Mouse (Mus musculus): ENCODE results near the gene Psmb3.

Psmb3 gene

DNA sequence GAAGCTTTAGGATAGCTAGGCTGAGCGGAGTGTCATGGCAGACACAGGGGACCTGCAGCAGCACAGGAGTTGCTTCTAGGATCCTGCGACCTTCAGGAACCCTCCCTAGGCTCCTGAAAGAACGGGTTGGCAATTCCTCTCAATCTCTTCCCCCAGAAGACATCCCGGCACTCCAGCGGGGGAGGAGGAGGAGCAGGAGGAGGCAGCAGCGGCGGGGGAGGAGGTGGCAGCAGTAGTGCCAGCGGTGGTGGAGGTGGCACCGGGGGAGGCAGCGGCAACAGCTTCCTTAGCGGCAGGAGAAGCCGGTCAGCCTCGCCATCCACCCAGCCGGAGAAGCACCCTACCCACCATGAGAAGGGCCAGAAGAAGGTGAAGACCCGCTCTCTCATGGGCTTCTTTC, 33.9 kb upstream of the Psmb3 start:
- DNase-seq = no peak

DNA sequence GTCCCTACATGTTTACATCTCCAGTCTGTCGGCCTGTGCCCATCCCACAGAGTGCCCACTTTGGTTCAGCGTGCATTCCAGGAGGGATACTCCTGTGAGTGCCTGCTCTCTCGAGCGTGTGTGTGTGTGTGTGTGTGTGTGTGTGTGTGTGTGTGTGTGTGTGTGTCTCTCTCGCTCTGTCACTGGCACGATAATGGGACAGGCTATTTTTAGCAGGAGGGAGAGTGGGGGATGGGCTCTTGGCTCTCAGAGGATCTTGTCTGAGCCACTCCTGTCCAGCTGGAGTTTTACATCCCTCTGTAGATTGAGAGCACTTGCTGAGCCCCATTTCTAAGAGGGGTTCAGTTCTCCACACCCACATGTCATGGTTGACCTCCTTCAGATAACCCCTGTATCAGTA, 33.4 kb upstream of the Psmb3 start:
- DNase-seq = peak; percentile 75

DNA sequence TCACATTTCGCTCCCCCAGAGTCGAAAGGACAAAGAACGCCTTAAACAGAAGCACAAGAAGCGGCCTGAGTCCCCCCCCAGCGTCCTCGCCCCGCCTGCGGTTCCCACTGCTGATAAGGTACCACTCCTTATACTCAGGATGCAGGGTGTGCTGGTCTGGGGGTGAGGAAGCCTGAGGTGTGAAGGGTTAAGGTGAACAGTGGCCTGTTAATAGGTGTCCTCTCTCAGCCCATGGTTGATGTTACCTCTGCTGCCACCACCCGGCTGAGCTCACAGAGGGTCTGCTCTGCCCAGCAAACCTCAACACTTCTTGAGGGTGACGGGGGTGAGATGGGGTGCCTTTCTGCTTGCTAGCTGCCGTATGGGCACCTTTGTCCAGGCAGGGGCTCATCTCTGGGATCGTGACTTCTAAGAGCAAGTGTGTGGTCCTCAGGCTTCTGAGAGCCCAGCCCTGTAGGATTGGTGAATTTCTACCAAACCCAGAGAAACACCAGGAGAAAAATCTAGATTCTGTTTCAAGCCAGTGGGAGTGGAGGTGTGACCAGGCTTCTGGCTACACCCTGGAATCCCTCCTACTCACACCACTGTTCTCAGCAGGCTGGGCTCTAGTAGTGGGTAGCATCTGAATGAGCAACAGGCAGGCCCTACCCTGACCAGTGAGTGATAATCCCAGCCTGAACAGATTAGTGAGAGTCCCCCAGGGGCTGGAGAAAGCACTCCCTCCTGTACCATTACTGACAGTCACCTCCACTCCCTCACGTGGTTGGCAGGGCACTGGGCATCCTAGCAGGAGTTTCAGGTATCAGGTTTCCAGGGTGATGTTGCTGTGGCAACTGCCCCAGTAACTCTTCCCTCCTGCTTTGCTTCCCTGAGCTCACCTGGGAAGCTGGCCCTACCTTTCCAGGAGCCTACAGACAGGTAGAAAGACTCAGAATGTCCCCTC, 32.7 kb upstream of the Psmb3 start:
- no peak for DNase-seq

DNA sequence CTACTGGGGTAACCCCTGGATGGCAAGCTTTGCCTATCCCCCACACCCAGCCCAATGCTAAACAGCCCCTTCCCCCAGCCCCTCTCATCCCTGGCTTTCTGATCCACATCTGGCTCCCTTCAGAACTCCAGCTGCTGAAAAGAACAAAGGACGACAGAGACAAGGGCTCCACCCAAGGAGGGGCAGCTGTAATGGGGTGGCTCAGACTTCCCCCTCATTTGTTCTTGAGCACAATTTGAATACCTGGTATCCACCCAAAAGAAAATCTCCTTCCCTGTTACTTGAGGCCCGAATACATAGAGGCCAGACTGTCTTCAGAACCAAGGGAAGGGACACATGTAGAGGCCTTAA, 32.0 kb upstream of the Psmb3 start:
- DNase-seq = no peak

DNA sequence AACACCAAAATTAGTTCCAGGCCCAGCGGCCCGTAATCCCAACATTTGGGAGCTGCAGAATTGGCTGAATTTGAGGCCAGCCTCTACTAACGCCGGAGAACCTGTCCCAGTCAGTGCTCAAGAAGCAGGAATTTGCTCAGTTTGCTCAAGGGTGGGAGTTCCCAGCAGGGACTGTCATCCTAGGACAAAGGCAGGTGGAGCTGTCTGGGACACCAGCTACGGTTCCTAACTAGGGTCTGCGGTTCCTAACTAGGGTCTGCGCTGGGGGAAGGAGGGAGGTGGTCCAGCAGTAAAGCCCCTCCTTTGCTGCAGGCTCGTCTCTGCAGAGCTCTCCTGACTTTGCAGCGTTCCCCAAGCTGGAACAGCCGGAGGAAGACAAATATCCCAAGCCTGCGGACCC, 30.1 kb upstream of the Psmb3 start:
- DNase-seq = no peak

DNA sequence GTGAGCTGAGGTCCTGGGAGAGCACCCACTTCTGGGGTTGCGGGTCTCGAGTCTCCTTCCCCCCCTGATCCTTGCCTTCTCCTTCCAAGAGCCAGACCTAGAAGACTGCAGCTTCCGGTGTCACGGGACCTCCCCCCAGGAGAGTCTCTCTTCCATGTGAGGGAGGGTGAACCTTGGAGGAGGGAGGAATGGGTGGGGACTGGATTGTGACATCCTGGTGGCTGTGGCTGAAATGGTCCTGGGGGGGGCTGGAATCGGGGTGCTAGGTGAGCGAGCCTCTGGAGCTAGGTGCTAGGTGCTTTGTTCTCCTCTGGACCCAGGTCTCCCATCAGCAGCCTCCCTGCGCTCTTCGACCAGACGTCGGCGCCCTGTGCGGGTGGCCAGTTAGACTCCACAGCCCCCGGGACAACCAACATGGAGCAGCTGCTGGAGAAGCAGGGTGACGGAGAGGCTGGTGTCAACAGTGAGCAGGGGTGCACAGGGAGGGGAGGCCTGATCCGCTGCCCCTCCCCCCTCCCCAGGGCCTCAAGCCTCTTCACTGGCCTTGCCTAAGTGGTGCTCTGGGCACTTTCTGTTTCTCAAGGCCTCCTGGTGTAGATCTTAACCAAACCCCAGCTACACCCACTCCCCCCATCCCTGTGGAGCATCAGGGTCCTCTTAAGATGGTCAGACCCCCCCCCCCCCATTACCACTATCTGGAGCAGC, 27.0 kb upstream of the Psmb3 start:
- peak; percentile 61 for DNase-seq

DNA sequence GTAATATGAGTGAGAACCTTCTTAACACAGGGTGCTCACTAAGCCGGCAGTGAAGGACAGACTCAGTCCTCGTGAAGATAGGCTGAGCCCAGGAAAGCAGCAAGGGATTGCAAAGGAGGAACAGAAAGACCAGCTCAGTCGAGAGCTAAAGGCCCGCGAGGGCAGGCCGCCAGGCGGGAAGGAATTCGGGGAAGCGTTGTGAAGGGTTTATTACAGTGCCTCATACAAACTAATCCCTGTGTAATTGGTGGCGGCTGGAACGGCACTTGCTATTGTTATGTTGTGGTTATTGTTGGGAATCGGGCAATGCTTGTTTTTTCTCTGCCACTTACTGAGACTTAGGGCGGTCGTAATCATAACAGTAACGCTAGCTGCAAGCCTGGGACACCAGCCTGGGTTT, 25.8 kb upstream of the Psmb3 start:
- no peak for DNase-seq

DNA sequence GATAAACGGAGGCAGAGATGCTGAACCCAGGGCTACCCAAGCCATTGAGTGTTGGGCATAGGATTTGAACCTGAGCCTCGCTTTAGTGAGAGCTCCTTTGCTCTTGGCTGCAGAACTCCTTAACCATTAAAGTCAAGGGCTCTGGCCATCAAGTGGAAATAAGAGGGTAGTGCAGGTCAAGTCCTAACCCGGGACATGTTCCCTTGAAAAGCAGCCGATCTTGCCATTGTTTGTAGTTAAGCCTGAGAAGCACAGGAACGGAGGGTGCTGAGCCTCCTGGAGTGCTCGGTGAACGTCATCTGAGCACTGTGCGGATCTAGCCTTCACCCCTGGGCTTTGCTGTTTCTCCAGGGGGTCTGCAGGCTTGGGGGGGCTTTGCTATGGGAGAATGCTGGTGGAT, 25.4 kb upstream of the Psmb3 start:
- DNase-seq = peak; percentile 68

DNA sequence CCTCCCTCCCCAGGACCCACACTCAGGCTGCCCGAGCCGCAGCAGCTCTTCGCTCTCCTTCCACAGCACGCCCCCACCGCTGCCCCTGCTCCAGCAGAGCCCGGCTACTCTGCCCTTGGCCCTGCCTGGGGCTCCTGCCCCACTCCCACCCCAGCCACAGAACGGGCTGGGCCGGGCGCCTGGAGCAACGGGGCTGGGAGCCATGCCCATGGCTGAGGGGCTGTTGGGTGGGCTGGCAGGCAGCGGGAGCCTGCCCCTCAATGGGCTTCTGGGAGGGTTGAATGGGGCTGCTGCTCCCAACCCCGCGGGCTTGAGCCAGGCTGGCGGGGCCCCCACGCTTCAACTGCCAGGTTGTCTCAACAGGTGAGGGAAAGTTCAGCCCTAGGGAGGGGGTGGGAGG, 24.9 kb upstream of the Psmb3 start:
- no peak for DNase-seq

DNA sequence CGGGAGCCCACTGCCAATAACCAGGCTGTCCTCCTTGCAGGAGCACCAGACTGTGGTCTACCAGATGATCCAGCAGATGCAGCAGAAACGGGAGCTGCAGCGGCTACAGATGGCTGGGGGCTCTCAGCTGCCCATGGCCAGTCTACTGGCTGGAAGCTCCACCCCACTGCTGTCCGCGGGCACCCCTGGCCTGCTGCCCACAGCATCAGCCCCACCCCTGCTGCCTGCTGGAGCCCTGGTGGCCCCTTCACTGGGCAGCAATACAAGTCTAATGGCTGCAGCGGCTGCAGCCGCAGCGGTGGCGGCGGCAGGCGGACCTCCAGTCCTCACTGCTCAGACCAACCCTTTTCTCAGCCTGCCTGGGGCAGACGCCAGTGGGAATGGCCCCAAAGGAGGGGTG, 22.8 kb upstream of the Psmb3 start:
- no peak for DNase-seq

DNA sequence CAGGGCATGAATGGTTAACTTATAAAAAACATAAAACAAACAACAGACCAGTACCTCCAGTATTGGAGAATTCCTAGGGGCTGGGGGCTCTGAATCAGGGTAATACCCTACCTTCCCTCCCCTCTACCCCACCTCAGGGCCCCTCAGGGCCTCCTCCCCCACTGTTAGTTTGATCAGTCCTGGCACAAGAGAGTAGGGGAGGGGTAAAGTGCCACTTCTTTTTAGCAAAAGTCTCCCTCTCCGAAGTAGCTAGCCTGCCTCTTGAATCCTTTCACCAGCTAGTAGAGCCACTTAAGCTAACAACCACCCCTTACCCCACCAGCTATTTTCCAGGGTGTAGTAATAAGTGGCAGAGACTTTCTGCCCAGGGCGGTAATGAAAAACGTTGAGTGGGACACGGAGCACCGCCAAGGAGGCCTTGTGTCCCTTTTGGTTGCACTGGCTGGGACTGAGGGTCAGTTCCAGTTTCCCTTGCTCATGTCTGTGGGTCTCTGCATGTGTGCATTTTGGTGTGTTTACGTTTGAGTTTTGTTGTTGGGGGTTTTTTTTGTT, 20.6 kb upstream of the Psmb3 start:
- DNase-seq = peak; percentile 80

DNA sequence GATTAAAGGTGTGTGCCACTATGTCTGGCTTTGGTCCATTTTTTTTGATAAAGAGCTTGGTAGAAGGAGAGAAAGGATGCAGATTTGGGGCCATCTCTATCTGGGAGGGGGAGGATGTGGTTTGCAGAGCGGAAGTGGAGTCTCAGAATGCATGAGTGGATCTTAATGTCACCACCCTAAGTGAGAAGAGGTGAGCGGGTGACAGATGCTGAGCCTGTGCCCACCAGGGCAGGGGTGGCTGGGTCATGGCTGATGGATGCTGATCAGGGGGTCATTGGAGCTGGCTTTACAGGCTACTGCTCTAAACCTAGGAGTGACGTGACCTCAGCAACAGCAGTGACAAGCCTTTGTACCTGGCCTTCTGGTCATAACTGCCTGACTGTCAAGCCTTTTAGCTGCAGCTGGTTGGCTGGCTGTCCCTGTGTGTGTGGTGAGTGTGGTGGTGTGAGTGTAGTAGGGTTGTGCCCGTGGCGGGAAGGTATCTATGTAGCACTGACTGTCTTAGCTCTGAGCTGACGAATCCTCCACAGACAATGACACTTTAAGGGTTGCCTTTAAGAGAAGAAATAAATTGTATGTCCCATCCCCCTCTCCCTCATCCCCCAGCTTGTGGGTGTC, 19.0 kb upstream of the Psmb3 start:
- no peak for DNase-seq

DNA sequence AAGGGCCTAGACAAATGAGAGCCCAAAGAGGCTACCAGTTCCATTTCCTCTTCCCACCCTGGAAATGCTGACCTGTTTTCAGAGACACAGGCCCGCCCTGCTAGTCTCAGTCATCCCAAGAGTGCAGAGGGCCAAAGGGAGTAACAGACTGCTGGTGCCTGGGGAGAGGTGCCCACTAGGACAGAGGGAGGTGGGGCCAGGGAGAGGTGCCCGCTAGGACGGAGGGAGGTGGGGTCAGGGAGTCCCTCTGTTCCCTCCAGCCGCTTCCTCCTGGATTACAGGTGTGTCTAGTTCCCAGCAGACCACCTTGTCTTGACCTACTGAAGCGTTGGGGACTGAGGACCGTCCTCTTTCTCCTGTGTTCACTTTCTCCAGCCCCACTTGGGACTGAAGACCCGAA, 18.4 kb upstream of the Psmb3 start:
- DNase-seq = no peak

DNA sequence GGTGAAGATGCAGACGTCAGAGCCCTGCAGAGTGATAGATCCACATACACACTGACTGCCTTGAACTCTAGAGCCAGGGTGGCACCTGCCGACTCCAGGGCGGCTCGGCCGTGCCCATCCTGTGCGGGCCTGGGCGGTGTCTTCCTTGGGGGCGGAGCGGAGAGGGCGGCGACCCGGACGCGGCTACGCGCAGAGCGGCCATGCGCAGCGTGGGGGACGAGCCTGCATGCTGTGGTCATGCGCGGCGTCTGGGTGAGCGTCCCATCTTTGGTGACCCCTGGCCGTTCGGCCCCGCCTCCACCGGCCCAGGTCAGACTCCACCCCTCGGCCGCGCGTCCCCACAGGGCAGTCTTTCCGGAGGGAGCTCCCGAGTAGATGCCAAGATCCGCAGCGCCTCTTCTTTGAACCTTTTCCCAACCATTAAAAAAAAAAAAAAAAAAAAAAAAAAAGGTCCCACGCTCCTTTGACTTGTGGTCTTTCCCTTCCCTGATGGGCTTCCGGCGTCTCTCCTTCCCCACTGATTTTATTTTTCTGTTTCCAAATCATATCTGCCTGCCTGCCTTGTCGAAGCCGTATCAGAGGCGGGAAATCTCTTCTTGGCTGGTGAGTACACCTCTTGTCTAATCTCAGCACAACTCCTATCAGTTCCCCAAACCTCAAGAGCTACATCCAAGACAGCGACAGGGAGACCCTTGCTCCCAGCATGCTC, 17.4 kb upstream of the Psmb3 start, which contains the start of gene Cisd3:
Gene Cisd3, plus strand, starts transcription at position 214 of the 709 bp plus-strand sequence.
- peak; percentile 98 for DNase-seq

DNA sequence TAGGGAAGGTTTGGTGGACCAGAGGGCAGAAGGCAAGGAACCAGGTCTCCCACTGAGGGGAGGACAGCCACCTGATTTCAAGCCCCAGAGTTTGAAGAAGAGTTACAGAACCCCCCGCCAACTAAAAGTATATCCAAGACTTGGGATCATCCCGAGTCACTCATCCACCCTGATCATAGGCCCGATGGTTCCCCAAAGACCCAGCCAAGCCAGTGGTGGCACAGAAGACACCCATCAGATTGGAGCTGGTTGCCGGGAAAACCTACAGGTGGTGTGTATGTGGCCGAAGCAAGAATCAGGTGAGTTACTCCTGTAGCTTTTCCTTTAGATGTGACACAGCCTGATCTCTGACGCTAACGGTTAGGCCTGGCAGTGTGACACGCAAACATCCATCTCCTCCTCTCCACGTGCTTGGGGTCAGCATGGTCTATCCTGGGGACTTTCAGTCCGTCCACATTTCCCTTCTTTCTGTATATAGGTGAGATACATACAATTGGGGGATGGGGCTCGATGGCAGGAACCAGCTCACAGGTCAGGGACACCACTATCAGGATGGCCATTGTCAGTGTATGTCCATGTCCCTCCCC, 16.8 kb upstream of the Psmb3 start:
- no peak for DNase-seq

DNA sequence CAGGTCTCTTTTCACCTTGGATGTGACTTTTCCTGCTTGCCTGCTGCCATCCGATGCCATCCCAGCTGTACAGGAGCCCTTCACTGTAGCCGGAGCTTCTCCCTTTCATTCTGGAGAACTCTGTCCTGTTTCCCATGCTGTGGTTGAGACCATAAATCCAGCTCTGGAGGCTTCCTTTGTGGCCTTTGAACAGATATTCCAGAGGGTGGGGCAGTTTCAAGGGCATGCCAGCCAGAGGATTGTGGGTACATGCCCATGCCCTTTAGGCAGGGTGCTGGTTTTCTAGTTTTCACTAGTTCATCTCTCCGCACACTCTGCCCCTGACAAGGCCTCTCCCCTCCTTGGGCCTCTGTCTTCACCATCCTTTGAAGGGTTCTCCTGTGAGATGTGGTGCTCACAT, 16.1 kb upstream of the Psmb3 start:
- no peak for DNase-seq

DNA sequence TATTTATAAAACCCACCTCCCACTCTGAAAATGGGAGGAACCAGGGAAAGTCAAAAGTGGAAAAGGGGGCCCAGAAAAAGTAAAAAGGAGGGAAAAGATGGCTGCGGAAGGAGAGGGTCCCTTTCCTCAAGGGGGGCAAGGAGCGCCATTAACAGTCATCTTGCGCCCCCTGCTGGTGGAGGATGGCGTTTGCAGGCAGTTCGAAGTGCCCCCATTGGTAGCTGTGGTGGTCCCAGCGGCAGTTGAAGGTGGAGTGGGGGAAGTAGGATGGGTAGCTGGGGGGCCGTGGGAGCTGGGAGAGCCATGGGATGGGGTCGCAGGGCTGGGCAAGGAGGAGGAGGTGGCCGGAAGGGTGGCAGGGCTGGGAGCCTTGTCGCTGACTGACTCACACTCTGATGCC, 13.3 kb upstream of the Psmb3 start:
- peak; percentile 69 for DNase-seq

DNA sequence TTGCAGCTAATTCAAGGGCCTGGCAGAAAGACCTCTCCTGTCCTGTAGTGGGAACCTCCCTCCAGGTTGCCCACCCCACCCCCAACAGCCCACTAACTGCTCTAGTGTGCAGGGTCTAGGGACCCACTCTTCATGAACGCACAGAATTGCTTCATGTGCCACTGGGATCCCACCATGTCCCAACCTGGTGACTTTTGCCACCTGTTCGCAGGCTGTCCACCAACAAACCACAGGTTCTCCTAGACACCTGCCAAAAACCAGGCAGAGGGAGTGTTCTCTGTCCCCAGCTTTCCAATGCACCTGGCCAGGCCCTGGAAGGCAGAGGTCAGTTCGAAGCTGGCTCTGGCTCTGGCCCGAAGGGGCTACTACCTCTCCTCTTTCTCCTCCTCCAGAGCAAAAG, 8.8 kb upstream of the Psmb3 start:
- DNase-seq = no peak

DNA sequence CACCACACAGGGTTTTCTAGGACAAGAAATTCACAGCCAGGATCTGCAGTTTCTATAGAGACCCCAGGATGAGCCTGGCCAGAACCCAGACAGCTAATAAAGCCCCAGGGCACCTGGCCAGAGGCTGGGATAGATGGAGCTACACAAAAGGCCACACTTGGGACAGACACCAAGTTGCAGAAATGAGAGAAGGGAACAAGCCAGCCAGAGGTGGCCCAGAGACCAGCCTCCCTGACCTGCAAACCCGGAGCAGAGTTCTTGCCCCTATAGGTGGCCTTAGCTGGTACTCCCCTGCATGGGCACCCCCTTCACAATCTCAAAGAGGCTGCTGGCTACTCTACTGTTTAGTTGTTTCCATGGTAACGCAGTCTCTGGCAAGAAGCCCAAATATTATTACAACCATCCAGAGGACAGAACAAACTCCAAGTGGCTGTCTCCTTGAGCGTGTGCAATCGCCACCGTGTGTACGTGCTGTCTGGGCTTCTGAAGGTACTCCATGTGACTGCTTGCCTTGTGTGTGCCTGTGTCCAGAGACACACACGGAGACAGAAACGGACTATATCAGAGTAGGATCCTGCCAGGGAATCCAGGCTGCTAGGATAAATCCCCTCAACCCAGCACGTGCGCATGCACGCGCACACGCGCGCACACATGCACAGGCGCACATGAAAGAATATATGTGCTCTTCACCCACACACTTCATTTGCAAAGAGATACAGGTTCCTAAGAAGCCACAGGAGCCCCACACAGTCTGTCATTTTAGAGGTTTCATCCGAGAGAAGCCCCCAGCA, 8.1 kb upstream of the Psmb3 start:
- peak; percentile 88 for DNase-seq

DNA sequence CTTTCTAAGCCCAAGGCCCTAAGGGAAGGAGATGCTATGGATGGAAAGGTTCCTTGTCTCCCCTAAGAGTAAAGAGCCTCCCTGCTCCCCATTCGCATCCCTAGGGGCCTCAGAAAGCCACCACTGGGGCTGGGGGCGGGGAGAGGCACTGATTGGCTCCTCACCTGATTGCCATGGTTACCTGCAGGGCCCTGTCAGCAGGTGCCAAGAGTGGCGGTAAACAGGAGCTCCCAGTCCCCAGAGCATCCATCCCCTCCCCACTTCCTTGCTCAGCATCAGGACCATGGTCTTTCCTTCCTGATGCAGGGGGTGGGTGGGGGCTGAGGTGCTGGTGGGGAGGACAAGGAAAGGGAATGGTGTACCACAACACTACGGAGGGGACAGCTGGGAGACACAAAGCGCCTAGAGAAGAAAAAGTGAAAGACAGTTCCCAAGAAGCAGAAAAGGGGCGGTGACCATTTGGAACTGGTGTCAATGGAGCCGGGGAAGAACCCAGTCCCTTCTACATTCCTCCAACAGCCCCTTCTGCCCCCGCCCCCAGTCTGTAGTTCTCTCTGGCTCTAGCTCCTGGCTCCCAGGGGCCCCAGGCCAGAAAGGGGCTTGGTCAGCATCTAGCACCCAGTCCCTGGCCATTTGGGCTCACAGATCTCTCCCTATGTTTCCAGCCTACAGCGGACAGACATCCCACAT, 7.3 kb upstream of the Psmb3 start:
- DNase-seq = no peak

DNA sequence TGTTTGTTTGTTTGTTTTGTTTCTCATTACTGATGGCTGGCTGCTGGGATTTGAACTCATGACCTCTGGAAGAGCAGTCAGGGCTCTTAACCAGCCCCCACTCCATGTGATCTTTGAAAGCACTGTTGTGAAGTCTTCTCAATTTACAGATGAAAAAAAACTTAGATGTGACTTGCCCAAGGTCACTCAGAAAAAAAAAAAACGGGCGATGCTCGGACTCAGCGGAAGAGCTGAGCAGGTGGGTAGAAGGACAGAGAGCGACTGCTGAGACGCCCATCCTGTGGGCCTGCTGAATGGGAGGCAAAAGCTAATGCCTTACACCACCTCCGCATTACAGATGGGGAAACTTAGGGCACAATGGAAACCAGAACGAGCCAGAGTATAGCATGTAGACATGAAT, 6.5 kb upstream of the Psmb3 start:
- DNase-seq = no peak
